Mouse (Mus musculus): ENCODE measurements around the gene Coa4.

DNA sequence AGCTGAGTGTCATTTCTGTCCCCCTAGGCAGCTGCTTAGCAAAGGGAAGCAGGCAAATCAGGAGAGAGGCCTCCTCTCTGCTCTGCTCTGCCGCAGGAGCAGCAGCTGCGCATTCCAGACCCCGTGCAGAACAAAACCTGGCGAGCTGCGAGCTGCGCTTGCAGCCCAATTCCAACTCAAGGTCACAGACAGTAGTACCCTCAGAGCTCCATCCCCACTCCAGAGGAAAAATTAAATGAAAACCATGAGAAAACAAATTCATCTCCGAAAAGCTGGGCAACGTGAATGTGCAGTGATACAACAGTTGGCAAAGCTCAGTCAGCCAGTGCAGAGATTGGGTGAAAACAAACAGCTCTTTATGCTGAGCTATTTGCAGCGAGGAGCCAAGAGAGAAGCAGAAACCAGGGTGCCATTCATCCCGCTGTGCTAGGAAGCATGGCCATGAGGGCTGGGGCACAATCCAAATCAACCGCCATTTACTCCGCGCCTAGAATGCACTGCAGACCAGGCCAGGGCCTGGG, 18.6 kb downstream of the Coa4 start:
- TF ChIP-seq RAD21 (IDR thresholded peaks at IDR 0.05; ENCODE audit: low read depth, low read length) (no peak), SMC3 (IDR thresholded peaks at IDR 0.05; ENCODE audit: low read depth, low read length) (no peak), USF1 (IDR thresholded peaks at IDR 0.05; ENCODE audit: low read depth, low read length) (no peak), POLR2A (IDR thresholded peaks at IDR 0.05; ENCODE audit: control insufficient read depth in 1 of 2, insufficient read depth in 1 of 2, low read depth in 1 of 2, low read length in 2 of 2, poor library complexity in 1 of 2) (no peak), JUND (IDR thresholded peaks at IDR 0.05; ENCODE audit: low read depth, low read length) (no peak), CTCF (IDR thresholded peaks at IDR 0.05 in 2 of 3, conservative IDR thresholded peaks at IDR 0.05 in 1 of 3; ENCODE audit: control insufficient read depth in 1 of 3, insufficient read depth in 1 of 3, low read depth in 2 of 3, low read length in 3 of 3, poor library complexity in 1 of 3, severe bottlenecking in 1 of 3) (no peak), ZMIZ1 (IDR thresholded peaks at IDR 0.05; ENCODE audit: low read depth, low read length) (no peak), KAT2A (conservative IDR thresholded peaks at IDR 0.05; ENCODE audit: low read depth, low read length) (no peak)
